Mouse (Mus musculus): Measurements from ENCODE around the gene Olfr676.

DNA sequence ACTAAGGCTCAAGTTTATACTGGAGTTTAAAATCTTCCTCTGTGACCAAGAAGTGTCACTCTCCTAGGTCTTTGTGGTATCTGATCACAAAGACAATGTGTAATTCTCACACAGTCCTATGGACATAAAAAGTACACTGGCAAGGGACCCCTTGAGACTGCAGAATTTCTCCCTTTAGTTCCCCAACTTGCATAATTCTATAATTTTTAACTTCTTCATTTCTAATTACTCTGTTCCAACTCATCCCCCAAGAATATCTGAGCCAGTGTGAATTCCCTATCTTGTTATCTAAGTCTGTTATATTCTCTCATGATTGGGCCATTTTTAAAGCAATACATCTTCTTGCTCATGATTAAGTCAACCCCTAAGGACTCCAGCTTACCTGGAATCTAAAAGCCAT is 30.6 kb upstream of the Olfr676 start, which contains the start of gene Olfr672:
- TF ChIP-seq CTCF (IDR thresholded peaks at IDR 0.05) (no peak), EP300 (IDR thresholded peaks at IDR 0.05) (no peak)
